Mouse (Mus musculus) stomach, embryonic 15.5 days (tissue): Measurements from ENCODE around the gene Fxr2. TPM values are rescaled to one million over a fixed set of nuclear protein-coding genes. Genes with fewer than 3 reads are reported as not detected.

ENCODE experiments used
- ATAC-seq: fragments of 200-750 bp; cut with Nextera tagmentation; 2 replicates; pipeline ENCODE4 v1.8.0; 2017; ENCODE audit warnings: low read depth, moderate number of reproducible peaks, moderate TSS enrichment; ENCODE audit not compliant: insufficient read depth, low FRiP score
- H3K27ac ChIP-seq: fragments of 300-500 bp; sonication (generic); 2 replicates; pipeline ENCODE4 v1.5.1; 2015; ENCODE audit warnings: mild to moderate bottlenecking, inconsistent platforms
- H3K27me3 ChIP-seq: fragments of 300-500 bp; sonication (generic); replicated peaks from 2 replicates; pipeline ENCODE4 v1.6.1; 2015; ENCODE audit warnings: inconsistent platforms
- H3K36me3 ChIP-seq: fragments of 300-500 bp; sonication (generic); 2 replicates; pipeline ENCODE4 v1.6.1; 2015; ENCODE audit warnings: inconsistent platforms
- H3K4me1 ChIP-seq: fragments of 300-500 bp; sonication (generic); 2 replicates; pipeline ENCODE4 v1.6.1; 2015; ENCODE audit warnings: inconsistent platforms
- H3K4me2 ChIP-seq: fragments of 300-500 bp; sonication (generic); 2 replicates; pipeline ENCODE4 v1.6.1; 2015; ENCODE audit warnings: mild to moderate bottlenecking, inconsistent platforms
- H3K4me3 ChIP-seq: fragments of 300-500 bp; sonication (generic); replicated peaks from 2 replicates; pipeline ENCODE4 v1.5.1; 2015; ENCODE audit warnings: inconsistent platforms
- H3K9ac ChIP-seq: fragments of 300-500 bp; sonication (generic); 2 replicates; pipeline ENCODE4 v1.6.1; 2015; ENCODE audit warnings: inconsistent platforms
- H3K9me3 ChIP-seq: fragments of 300-500 bp; sonication (generic); 2 replicates; pipeline ENCODE4 v1.6.1; 2016; ENCODE audit warnings: inconsistent platforms
- WGBS: fragments of 180-500 bp; shearing (Covaris S2); methylation state at CpG from one replicate; pipeline ENCODE4 v1.1.7; 2015; 5-methylcytosine and 5-hydroxymethylcytosine counted together
- polyA plus RNA-seq: library from polyadenylated mRNA; unstranded; fragments of >200 nt; fragmentation: Nextera tagmentation; extraction: Ambion mirVana; gene quantifications from 2 replicates; pipeline ENCODE4 v1.2.1, GENCODE M21; 2015

Fxr2 gene
- polyA plus RNA-seq, 1 experiment from 2014 or later: 21.0 TPM

GRCm38 (mm10) chr11:69633128-69633866, 507 bp downstream of the Fxr2 start:
- Histone ChIP-seq H3K4me3 (peak overlapping the region; percentile 98), H3K36me3 (no peaks in the 10 kb centered on the region), H3K9me3 (no peaks in the 10 kb centered on the region), H3K27ac (peak overlapping the region; percentile 97), H3K4me1 (peaks cover 8% of the 10 kb centered on the region; the same call in 1 of the 2 replicates), H3K9ac (peak overlapping the region; percentile 99), H3K4me2 (peak overlapping the region; percentile 64), H3K27me3 (no peaks in the 10 kb centered on the region)
- ATAC-seq: peak; percentile 48
- under 1% methylated on average over 32 of the region's 50 CpGs for WGBS

- no peak overlapping the region for H3K9ac ChIP-seq
- H3K36me3 ChIP-seq: peaks cover 12% of the 10 kb centered on the region
- H3K4me1 ChIP-seq: peaks cover 8% of the 10 kb centered on the region; the same call in 1 of the 2 replicates
- no peaks in the 10 kb centered on the region for H3K9me3 ChIP-seq
- H3K27ac ChIP-seq: no peak overlapping the region
- H3K4me2 ChIP-seq: no peak overlapping the region
- no peak for ATAC-seq
- no peaks in the 10 kb centered on the region for H3K27me3 ChIP-seq
- no peak overlapping the region for H3K4me3 ChIP-seq
- 70% methylated on average over 3 of the region's 3 CpGs for WGBS
Observed at GRCm38 (mm10) chr11:69635471-69635870, 2.7 kb downstream of the Fxr2 start.

- H3K9me3 ChIP-seq: no peaks in the 10 kb centered on the region
- H3K27ac ChIP-seq: no peak overlapping the region
- peaks cover 72% of the 10 kb centered on the region for H3K36me3 ChIP-seq
- no peaks in the 10 kb centered on the region for H3K27me3 ChIP-seq
- no peak overlapping the region for H3K9ac ChIP-seq
- 89% methylated on average over 5 of the region's 5 CpGs for WGBS
- H3K4me3 ChIP-seq: no peak overlapping the region
- no peak for ATAC-seq
- no peak overlapping the region for H3K4me2 ChIP-seq
- H3K4me1 ChIP-seq: no peaks in the 10 kb centered on the region
Observed at GRCm38 (mm10) chr11:69645860-69646259, 13.1 kb downstream of the Fxr2 start.

DNA sequence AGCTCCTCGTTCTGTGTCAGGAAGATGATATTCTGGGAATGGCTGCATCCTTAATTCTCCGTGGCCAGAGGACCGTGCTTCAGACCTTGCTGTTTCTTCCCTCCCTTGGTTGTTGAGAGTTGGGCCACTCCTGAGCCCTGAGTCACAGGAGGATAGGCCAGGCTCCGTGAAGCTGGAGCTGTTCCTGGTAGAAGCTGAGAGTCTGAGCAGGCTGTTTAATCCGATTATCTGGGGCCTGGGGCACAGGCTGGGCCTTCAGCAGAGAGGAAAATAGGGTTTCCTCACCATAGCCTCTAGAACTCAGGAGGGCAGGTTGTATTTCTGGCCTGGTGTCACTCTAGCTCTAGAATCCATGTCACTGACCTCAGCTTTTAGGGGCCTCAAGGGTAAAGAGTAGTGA, 20.6 kb downstream of the Fxr2 start:
- H3K4me3 ChIP-seq: no peak overlapping the region
- H3K9me3 ChIP-seq: no peaks in the 10 kb centered on the region
- peaks cover 20% of the 10 kb centered on the region for H3K4me1 ChIP-seq
- H3K4me2 ChIP-seq: no peak overlapping the region
- no peak for ATAC-seq
- H3K36me3 ChIP-seq: peaks cover 56% of the 10 kb centered on the region
- 69% methylated on average over 5 of the region's 5 CpGs for WGBS
- H3K27ac ChIP-seq: no peak overlapping the region
- no peaks in the 10 kb centered on the region for H3K27me3 ChIP-seq
- no peak overlapping the region for H3K9ac ChIP-seq

DNA sequence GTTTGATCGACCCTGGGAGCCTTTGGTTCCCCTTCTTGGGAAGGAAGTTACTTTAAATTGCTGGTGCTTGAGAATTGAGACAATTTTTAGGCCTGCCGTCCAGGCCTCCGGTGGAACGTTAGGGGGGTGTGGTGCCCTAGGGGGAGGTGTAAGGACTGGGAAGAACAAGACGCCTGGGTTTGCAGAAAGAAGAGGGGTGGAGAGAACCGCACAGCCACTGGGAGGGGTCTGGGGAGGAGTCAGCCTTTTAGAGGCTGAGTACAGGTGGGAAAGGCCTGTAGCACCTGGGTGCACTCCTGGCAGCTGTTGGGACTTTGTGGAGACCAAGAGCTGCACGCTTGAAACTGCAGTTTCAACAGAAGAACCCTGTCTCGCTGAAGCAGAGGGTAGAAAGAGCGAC, 22.0 kb downstream of the Fxr2 start:
- Histone ChIP-seq H3K27me3 (no peaks in the 10 kb centered on the region), H3K9me3 (no peaks in the 10 kb centered on the region), H3K4me3 (peak overlapping the region; percentile 22; the same call in 1 of the 2 replicates), H3K9ac (no peak overlapping the region), H3K4me1 (peaks cover 20% of the 10 kb centered on the region), H3K27ac (peak overlapping the region; percentile 86), H3K4me2 (peak overlapping the region; percentile 40; the same call in 1 of the 2 replicates), H3K36me3 (peaks cover 52% of the 10 kb centered on the region)
- 0 out of 2 replicates have a peak, but pooled peaks have one; percentile 18 for ATAC-seq
- 34% methylated on average over 9 of the region's 9 CpGs for WGBS

DNA sequence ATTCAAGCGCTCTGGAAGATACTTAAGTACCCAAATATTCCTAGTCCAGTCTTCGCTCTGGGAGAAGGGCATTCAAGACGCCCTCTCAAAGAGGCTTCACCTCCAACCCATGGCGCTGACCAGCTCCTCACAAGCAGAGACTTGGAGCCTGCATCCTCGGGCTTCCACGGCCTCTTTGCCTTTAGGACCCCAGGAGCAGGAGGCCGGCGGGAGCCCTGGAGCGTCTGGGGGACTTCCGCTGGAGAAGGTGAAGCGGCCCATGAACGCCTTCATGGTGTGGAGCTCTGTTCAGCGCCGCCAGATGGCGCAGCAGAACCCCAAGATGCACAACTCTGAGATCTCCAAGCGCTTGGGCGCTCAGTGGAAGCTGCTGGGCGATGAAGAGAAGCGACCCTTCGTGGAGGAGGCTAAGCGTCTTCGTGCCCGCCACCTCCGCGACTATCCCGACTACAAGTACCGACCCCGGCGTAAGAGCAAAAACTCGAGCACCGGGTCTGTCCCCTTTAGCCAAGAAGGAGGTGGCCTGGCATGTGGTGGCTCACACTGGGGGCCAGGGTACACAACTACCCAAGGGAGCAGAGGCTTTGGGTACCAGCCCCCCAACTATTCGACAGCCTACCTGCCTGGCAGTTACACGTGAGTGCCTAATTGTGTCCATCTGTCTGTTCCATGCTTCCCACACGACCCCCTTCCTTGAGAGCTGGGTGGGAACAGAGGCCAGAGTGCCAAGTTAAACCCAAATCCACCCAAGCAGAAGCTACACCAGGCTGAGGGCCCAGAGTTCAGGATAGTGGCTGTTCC, 22.7 kb downstream of the Fxr2 start, which contains the start of gene Sox15:
Gene Sox15, plus strand, starts transcription at position 51 of the 801 bp plus-strand sequence.
- Histone ChIP-seq H3K36me3 (peaks cover 45% of the 10 kb centered on the region), H3K9me3 (no peaks in the 10 kb centered on the region), H3K9ac (peak within 1 kb of the TSS; percentile 5; the same call in 1 of the 2 replicates), H3K27ac (peak within 1 kb of the TSS; percentile 86), H3K4me1 (peaks cover 20% of the 10 kb centered on the region), H3K27me3 (no peaks in the 10 kb centered on the region), H3K4me3 (peak within 1 kb of the TSS; percentile 22), H3K4me2 (peak within 1 kb of the TSS; percentile 40)
- WGBS: 21% methylated on average over 34 of the region's 34 CpGs
- ATAC-seq: peak; percentile 65; the same call in 1 of the 2 replicates

GRCm38 (mm10) chr11:69656065-69656455, 23.3 kb downstream of the Fxr2 start:
- no peak for ATAC-seq
- peak overlapping the region; percentile 5; the same call in 1 of the 2 replicates for H3K9ac ChIP-seq

GRCm38 (mm10) chr11:69656617-69657461, 24.0 kb downstream of the Fxr2 start:
- 67% methylated on average over 10 of the region's 10 CpGs for WGBS
- Histone ChIP-seq H3K4me2 (peak overlapping the region; percentile 40), H3K4me3 (peak overlapping the region; percentile 13; the same call in 1 of the 2 replicates), H3K27me3 (no peaks in the 10 kb centered on the region), H3K27ac (peak overlapping the region; percentile 86), H3K36me3 (peaks cover 34% of the 10 kb centered on the region), H3K9ac (peak overlapping the region; percentile 4; the same call in 1 of the 2 replicates), H3K9me3 (no peaks in the 10 kb centered on the region), H3K4me1 (peaks cover 27% of the 10 kb centered on the region)
- ATAC-seq: no peak

More at GRCm38 (mm10) chr11:69656065-69656455, 23.3 kb downstream of the Fxr2 start:
- Histone ChIP-seq H3K4me1 (peaks cover 20% of the 10 kb centered on the region), H3K4me3 (peak overlapping the region; percentile 22; the same call in 1 of the 2 replicates), H3K4me2 (peak overlapping the region; percentile 40), H3K36me3 (peaks cover 39% of the 10 kb centered on the region), H3K27ac (peak overlapping the region; percentile 86), H3K9me3 (no peaks in the 10 kb centered on the region), H3K27me3 (no peaks in the 10 kb centered on the region)
- 76% methylated on average over 5 of the region's 5 CpGs for WGBS

DNA sequence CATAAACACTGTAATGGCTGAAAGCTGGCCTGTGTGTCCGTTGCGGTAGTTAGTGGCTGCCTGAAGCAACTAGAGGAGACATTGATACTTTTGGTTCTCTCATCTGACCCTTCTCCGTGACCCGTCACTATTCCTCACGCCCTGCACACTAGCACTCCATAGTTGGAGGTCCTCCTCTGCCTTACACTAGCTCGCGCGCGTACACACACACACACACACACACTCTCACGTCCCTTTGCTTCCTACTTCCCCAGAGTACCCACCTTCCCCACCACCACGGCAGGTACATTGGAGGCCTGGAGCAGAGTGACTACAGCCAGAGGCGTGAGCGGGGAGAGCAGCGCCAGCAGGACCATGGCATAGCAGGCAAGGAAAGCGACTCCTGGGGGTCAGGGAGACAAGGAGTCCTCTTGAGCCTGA, 24.7 kb downstream of the Fxr2 start:
- 79% methylated on average over 15 of the region's 15 CpGs for WGBS
- H3K36me3 ChIP-seq: peaks cover 28% of the 10 kb centered on the region
- H3K9me3 ChIP-seq: no peaks in the 10 kb centered on the region
- no peak overlapping the region for H3K4me2 ChIP-seq
- no peak overlapping the region for H3K4me3 ChIP-seq
- H3K27me3 ChIP-seq: no peaks in the 10 kb centered on the region
- no peak overlapping the region for H3K9ac ChIP-seq
- H3K4me1 ChIP-seq: peaks cover 27% of the 10 kb centered on the region
- H3K27ac ChIP-seq: peak overlapping the region; percentile 0; the same call in 1 of the 2 replicates
- ATAC-seq: no peak

DNA sequence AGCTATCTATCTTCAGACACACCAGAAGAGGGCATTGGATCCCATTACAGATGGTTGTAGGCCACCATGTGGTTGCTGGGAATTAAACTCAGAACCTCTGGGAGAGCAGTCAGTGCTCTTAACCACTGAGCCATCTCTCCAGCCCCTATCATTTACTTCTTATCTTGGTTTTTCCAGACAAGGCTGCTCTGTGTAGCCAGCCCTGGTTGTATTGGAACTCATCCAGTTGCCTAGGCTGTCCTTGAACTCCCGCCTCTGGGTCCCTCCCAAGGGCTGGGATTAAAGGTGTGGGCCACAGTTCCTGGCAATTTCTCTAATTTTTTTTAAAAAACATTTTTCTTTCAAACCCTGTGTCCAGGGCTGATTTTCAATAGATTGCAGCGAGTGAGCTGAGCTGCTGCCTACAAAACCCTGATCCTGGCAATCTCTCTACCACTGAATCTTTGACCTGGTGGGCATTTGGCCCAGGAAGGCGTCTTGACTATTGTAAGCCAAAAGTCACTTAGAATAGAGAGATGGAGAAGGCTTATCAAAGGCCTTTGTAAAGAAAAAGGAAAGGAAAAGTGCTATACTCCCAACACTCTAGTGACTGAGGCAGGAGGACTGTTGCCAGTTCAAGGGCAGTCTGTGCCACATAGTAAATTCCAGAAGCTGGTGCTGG, 28.6 kb downstream of the Fxr2 start:
- Histone ChIP-seq H3K27ac (peak overlapping the region; percentile 98), H3K4me3 (peak overlapping the region; percentile 61), H3K4me1 (peaks cover 18% of the 10 kb centered on the region), H3K4me2 (peak overlapping the region; percentile 55), H3K9me3 (no peaks in the 10 kb centered on the region), H3K27me3 (no peaks in the 10 kb centered on the region), H3K36me3 (peaks cover 43% of the 10 kb centered on the region), H3K9ac (peak overlapping the region; percentile 50)
- 70% methylated on average over 3 of the region's 3 CpGs for WGBS
- ATAC-seq: no peak
